Mouse (Mus musculus) liver, postnatal 0 days (tissue): ENCODE results near the gene Nepn.

Experiments used
- CTCF ChIP-seq: sonication (generic); IDR thresholded peaks from 2 replicates; pipeline ENCODE4 v1.5.1; 2016; ENCODE audit warnings: antibody characterized with exemption, low read depth
- EP300 ChIP-seq: IDR thresholded peaks from 2 replicates; pipeline ENCODE4 v1.6.1; 2016; ENCODE audit warnings: antibody characterized with exemption, low read depth, mild to moderate bottlenecking

DNA sequence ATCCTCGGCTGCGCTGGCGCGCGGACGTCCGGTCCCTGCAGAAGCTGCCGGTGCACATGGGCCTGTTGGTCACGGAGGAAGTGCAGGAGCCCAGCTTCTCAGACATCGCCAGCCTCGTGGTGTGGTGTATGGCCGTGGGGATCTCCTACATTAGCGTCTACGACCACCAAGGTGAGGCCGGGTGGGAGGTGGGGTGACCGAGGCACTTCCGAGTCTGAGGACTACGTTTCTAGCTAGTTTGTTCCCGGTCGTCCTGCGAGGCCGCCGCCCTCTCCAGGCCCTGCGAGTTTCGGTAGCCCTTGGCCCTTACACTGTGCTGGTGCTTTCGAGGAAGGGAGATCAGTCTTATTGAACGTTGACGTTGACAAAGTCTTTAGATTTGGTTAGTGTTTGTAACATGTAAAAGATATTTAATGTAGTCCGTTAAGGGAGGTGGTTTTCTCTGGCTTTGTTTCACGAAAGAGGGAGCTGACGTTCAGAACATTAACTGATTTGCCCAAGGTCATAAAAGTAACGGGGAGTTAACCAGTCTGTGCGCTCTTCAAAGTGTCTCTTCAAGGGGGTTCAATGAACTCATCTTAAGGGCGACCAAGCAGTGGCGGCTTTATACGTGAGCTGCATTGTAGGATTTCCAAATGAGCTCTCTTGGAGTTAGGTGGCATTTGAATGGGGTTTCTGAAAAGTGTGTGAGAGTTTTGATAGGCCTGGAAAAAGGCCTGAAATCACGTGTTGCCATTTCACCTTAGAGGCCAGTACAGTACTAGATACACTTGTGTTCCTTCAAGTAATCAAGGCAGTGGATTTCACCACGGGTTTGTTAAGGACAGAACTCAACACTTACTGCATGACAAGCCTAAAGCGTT, 29.5 kb downstream of the Nepn start:
- TF ChIP-seq CTCF = no peak
- TF ChIP-seq EP300 = no peak
